In the genomic region with DNA sequence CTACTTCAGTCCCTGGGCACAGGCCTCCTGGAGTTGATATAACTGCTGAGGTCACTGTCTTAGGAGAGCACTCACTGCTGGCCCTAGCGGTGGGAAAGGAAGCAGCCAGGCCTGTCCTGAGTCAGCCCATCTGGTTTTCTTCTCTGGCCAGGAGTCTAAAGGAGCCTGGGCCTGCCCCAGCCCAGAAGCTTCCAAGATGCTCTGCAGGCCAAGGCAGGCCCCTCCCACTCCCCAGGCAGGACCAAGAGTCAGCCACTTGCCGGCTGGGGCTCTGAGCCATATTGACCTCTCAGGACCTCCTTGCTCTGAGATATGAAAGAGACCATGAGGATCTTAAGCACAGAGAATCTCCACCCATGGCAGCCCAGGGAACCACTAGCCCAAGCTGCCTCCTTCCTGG, we compare ENCODE assay signal across 8 mouse cellular contexts.
DNase-seq lines count a peak whose midpoint lies in the region; ATAC-seq and TF ChIP-seq lines count a peak whose summit lies in the region.

No protein-coding gene starts in this region.

- H3K4me1 ChIP-seq in forebrain, embryonic 10.5 days, result peaks cover 21% of the 10 kb centered on the region
- H3K4me1 ChIP-seq in forebrain, postnatal 0 days (ENCODE audit: insufficient read depth), result no peaks in the 10 kb centered on the region

- no peaks in the 10 kb centered on the region for H3K36me3 ChIP-seq in forebrain, embryonic 10.5 days (replicated peaks)
- H3K36me3 ChIP-seq in forebrain, postnatal 0 days (ENCODE audit: insufficient read depth), result no peaks in the 10 kb centered on the region

- intact Hi-C loops in heart, postnatal 10 days (cut with DNase I), result loop anchor here (2.0 kb wide), 1 partner anchor 56 kb away; no protein-coding TSS in a partner anchor

- H3K27me3 ChIP-seq in forebrain, embryonic 10.5 days (ENCODE audit: poor library complexity, severe bottlenecking), result peaks cover 60% of the 10 kb centered on the region
- no peaks in the 10 kb centered on the region for H3K27me3 ChIP-seq in forebrain, postnatal 0 days (ENCODE audit: insufficient read depth, low read length)

- DNase-seq in forebrain, embryonic 10.5 days (ENCODE audit: extremely low spot score, low spot score), result no peak
- no peak for DNase-seq in forebrain, postnatal 0 days
- peak; percentile 44 to 50 for DNase-seq in cerebellum, postnatal 14 days
- peak; percentile 85 to 89 for DNase-seq in heart, postnatal 10 days
- peak; percentile 79 for DNase-seq in lung, postnatal 10 days
- DNase-seq in thymus, postnatal 25 days, result no peak

- H3K4me2 ChIP-seq in forebrain, postnatal 0 days (ENCODE audit: low read depth), result no peak overlapping the region

- H3K9me3 ChIP-seq in forebrain, embryonic 10.5 days, result no peaks in the 10 kb centered on the region
- H3K9me3 ChIP-seq in forebrain, postnatal 0 days (ENCODE audit: low read length), result no peaks in the 10 kb centered on the region

- ATAC-seq in forebrain, postnatal 0 days, result no peak
- no peak for ATAC-seq in monocyte, adult 5-6 weeks (replicated peaks; ENCODE audit: insufficient number of reproducible peaks, low FRiP score, low TSS enrichment, poor library complexity, severe bottlenecking)
- no peak for ATAC-seq in megakaryocyte progenitor cell, adult 5-6 weeks (replicated peaks; ENCODE audit: poor library complexity)

- 44% methylated on average over 2 of the region's 2 CpGs for WGBS in forebrain, embryonic 10.5 days
- WGBS in forebrain, postnatal 0 days, result 69% methylated on average over 2 of the region's 2 CpGs

- no peak overlapping the region for H3K9ac ChIP-seq in forebrain, postnatal 0 days

- no peak overlapping the region for H3K4me3 ChIP-seq in forebrain, embryonic 10.5 days
- no peak overlapping the region for H3K4me3 ChIP-seq in forebrain, postnatal 0 days (ENCODE audit: low read depth, low read length)

- H3K27ac ChIP-seq in forebrain, embryonic 10.5 days, result 0 out of 2 replicates have a peak overlapping the region, but pooled peaks have one; percentile 35
- H3K27ac ChIP-seq in forebrain, postnatal 0 days (ENCODE audit: low read depth, low read length), result no peak overlapping the region

- no peak for TF ChIP-seq CTCF in forebrain, postnatal 0 days (IDR thresholded peaks at IDR 0.05; ENCODE audit: low read depth)

Comparison
In these comparisons a context has a peak if more than half of its experiments do, and no peak if none do; other contexts are left out.
1. DNase-seq: peak in cerebellum, postnatal 14 days (2 of 2), heart, postnatal 10 days (2 of 2) and lung, postnatal 10 days (single experiment); none in forebrain, embryonic 10.5 days (single experiment), forebrain, postnatal 0 days (single experiment) and thymus, postnatal 25 days (single experiment).